11 mouse cellular contexts compared by ENCODE assay signal in the genomic region with DNA sequence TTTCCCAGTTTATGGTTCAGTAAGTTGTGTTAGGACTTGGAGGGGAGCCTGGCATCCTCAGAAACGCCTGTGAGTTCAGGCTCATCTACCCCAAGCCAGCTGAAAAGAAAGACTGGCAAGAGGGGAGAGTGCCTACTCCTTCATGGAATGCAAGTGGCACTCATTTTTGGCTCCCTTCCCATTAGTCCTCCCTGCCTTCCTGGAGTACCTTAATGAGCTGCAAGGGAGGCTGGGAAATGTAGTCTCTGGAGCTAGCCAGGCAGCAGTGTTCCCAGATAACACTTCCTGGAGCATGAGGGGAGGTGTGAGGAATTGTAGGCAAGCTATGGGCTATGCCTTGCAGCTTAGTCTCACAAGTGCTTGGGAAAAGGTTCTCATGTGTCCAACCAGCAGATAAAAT.
DNase-seq lines count a peak whose midpoint lies in the region; ATAC-seq and TF ChIP-seq lines count a peak whose summit lies in the region.
"Had no signal": no experiment of that assay in that cellular context is flagged by ENCODE, and none has a peak within 500 bp of the region (broad histone marks: within the 10 kb centered on the region; RNA-seq: fewer than 3 reads in every experiment).

No protein-coding gene starts in this region.

- H3K9me3 ChIP-seq in limb, embryonic 14.5 days (ENCODE audit: control insufficient read depth, low read length): no peaks in the 10 kb centered on the region
- H3K9me3 ChIP-seq in limb, embryonic 10.5 days (replicated peaks): no peaks in the 10 kb centered on the region
- no peaks in the 10 kb centered on the region for H3K9me3 ChIP-seq in hindbrain, embryonic 15.5 days
- H3K9me3 ChIP-seq in midbrain, embryonic 14.5 days (ENCODE audit: control insufficient read depth, low read length): no peaks in the 10 kb centered on the region
- H3K9me3 ChIP-seq: megakaryocyte, embryonic 14.5 days had no signal

- no peak overlapping the region for H3K27ac ChIP-seq in limb, embryonic 14.5 days (replicated peaks; ENCODE audit: low read depth, low read length)
- no peak overlapping the region for H3K27ac ChIP-seq in limb, embryonic 10.5 days
- 0 out of 2 replicates have a peak overlapping the region, but pooled peaks have one; percentile 16 for H3K27ac ChIP-seq in hindbrain, embryonic 15.5 days (replicated peaks)
- H3K27ac ChIP-seq in midbrain, embryonic 14.5 days (replicated peaks; ENCODE audit: low read depth, low read length): peak overlapping the region; percentile 32; the same call in 1 of the 2 replicates

- no peak for ATAC-seq in limb, embryonic 14.5 days (ENCODE audit: low FRiP score, low read depth)
- ATAC-seq in hindbrain, embryonic 15.5 days (ENCODE audit: low FRiP score, low read depth): peak; percentile 64
- no peak for ATAC-seq in midbrain, embryonic 14.5 days (ENCODE audit: low FRiP score, low TSS enrichment)
- ATAC-seq in inflammation-experienced regulatory T-cells, adult 6 months: no peak
- no peak for ATAC-seq in erythroid progenitor cell, adult 5-6 weeks (replicated peaks; ENCODE audit: low FRiP score, poor library complexity, severe bottlenecking)
- ATAC-seq: intestine, postnatal 0 days had no signal

- no peaks in the 10 kb centered on the region for H3K4me1 ChIP-seq in limb, embryonic 14.5 days (ENCODE audit: control insufficient read depth, insufficient read depth, low read length)
- H3K4me1 ChIP-seq in limb, embryonic 10.5 days: no peaks in the 10 kb centered on the region
- no peaks in the 10 kb centered on the region for H3K4me1 ChIP-seq in hindbrain, embryonic 15.5 days (replicated peaks)
- H3K4me1 ChIP-seq in midbrain, embryonic 14.5 days (ENCODE audit: control insufficient read depth, insufficient read depth, low read length): no peaks in the 10 kb centered on the region
- H3K4me1 ChIP-seq: megakaryocyte, embryonic 14.5 days had no signal

- no peaks in the 10 kb centered on the region for H3K36me3 ChIP-seq in limb, embryonic 14.5 days (ENCODE audit: control insufficient read depth, insufficient read depth, low read length)
- no peaks in the 10 kb centered on the region for H3K36me3 ChIP-seq in limb, embryonic 10.5 days
- H3K36me3 ChIP-seq in hindbrain, embryonic 15.5 days: no peaks in the 10 kb centered on the region
- H3K36me3 ChIP-seq in midbrain, embryonic 14.5 days (ENCODE audit: control insufficient read depth, insufficient read depth, low read length): no peaks in the 10 kb centered on the region

- no peak overlapping the region for H3K4me2 ChIP-seq in limb, embryonic 14.5 days (replicated peaks; ENCODE audit: low read depth, low read length, severe bottlenecking)
- H3K4me2 ChIP-seq in hindbrain, embryonic 15.5 days: no peak overlapping the region
- H3K4me2 ChIP-seq in midbrain, embryonic 14.5 days (ENCODE audit: low read length): no peak overlapping the region

- no peak overlapping the region for H3K9ac ChIP-seq in limb, embryonic 14.5 days (ENCODE audit: low read depth, low read length, severe bottlenecking)
- H3K9ac ChIP-seq in hindbrain, embryonic 15.5 days: no peak overlapping the region
- H3K9ac ChIP-seq in midbrain, embryonic 14.5 days (replicated peaks; ENCODE audit: low read length): no peak overlapping the region

- no peaks in the 10 kb centered on the region for H3K27me3 ChIP-seq in limb, embryonic 14.5 days (ENCODE audit: control insufficient read depth, insufficient read depth, low read length)
- no peaks in the 10 kb centered on the region for H3K27me3 ChIP-seq in limb, embryonic 10.5 days (ENCODE audit: low read depth, poor library complexity, severe bottlenecking)
- H3K27me3 ChIP-seq in hindbrain, embryonic 15.5 days: no peaks in the 10 kb centered on the region
- no peaks in the 10 kb centered on the region for H3K27me3 ChIP-seq in midbrain, embryonic 14.5 days (ENCODE audit: control insufficient read depth, insufficient read depth, low read length)

- H3K4me3 ChIP-seq in limb, embryonic 14.5 days (replicated peaks; ENCODE audit: low read length): no peak overlapping the region
- no peak overlapping the region for H3K4me3 ChIP-seq in limb, embryonic 10.5 days
- H3K4me3 ChIP-seq in hindbrain, embryonic 15.5 days: no peak overlapping the region
- H3K4me3 ChIP-seq in midbrain, embryonic 14.5 days (replicated peaks; ENCODE audit: low read depth, low read length): no peak overlapping the region
- H3K4me3 ChIP-seq: erythroblast, embryonic 14.5 days; megakaryocyte, embryonic 14.5 days had no signal

- TF ChIP-seq POLR2A in limb, embryonic 14.5 days (IDR thresholded peaks at IDR 0.05; ENCODE audit: borderline replicate concordance, extremely low read depth, insufficient read depth, insufficient read length): no peak

- WGBS in limb, embryonic 14.5 days: 47% methylated on average over 1 of the region's 1 CpGs
- 58% methylated on average over 1 of the region's 1 CpGs for WGBS in limb, embryonic 10.5 days
- WGBS in hindbrain, embryonic 15.5 days: 46% methylated on average over 1 of the region's 1 CpGs
- WGBS in midbrain, embryonic 14.5 days: 52% methylated on average over 1 of the region's 1 CpGs

- DNase-seq in cerebellum, adult 9-10 months: peak; percentile 58
- no peak for DNase-seq in cerebellum, adult 9-11 months
- DNase-seq in limb, embryonic 14.5 days (ENCODE audit: low spot score): peak; percentile 36
- DNase-seq in limb, embryonic 10.5 days (ENCODE audit: low spot score): no peak
- DNase-seq in midbrain, embryonic 14.5 days: peak; percentile 72

Comparison
In these comparisons a context has a peak if more than half of its experiments do, and no peak if none do; other contexts are left out.
1. DNase-seq: peak in cerebellum, adult 9-10 months (single experiment), limb, embryonic 14.5 days (single experiment) and midbrain, embryonic 14.5 days (single experiment); none in cerebellum, adult 9-11 months (single experiment) and limb, embryonic 10.5 days (single experiment).
2. H3K27ac ChIP-seq: peak in hindbrain, embryonic 15.5 days (single experiment) and midbrain, embryonic 14.5 days (single experiment); none in limb, embryonic 14.5 days (single experiment) and limb, embryonic 10.5 days (single experiment).